1 mouse cellular context compared by ENCODE assay signal in genomic region chr2:158415826-158416225, GRCm38 (mm10).
TF ChIP-seq lines count a peak whose summit lies in the region.

No protein-coding gene starts in this region.

TF ChIP-seq in MEL, 35 proteins besides CTCF, POLR2A, EP300 and RAD21 (continued from another document):
- no peak for TF ChIP-seq JUND (IDR thresholded peaks at IDR 0.05; ENCODE audit: low read depth, low read length)
